Mouse (Mus musculus) layer of hippocampus, postnatal 14 days (tissue): ENCODE results near the gene Kcnj12. TPM values are rescaled to one million over a fixed set of nuclear protein-coding genes. Genes with fewer than 3 reads are reported as not detected.

Experiments used
- DNase-seq, 2 experiments: peaks; one replicate each; pipeline ENCODE4 v3.0.0; 2021 to 2022; ENCODE audit warnings: low spot score in 2 of 2, mixed read lengths in 1 of 2
- total RNA-seq, 2 experiments: library from RNA; stranded (reverse); gene quantifications; 2 replicates each; pipeline ENCODE4 v1.2.3; 2021

Gene Kcnj12
- total RNA-seq, 2 experiments from 2014 or later = 7.1 to 8.0 TPM

DNA sequence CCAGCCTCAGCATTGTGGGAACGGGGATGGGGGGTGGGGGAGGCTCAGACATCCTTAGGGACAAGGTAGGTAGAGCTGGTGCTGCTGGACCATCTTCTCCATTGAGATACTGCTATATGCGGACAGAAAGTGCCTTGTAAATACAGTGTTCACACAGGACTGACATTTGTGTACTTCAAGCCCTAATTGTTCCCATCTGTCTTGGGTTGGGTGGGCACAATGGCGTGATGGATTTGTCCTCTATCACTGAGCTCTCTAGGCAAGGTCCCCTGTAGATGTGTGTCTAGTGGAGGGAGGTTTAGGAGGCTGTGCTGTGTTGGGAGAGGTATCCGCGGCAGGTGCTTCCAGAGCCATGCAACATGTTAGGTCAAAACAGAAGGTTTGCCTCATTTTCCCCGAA, 2.0 kb downstream of the Kcnj12 start:
- no peak for DNase-seq

DNA sequence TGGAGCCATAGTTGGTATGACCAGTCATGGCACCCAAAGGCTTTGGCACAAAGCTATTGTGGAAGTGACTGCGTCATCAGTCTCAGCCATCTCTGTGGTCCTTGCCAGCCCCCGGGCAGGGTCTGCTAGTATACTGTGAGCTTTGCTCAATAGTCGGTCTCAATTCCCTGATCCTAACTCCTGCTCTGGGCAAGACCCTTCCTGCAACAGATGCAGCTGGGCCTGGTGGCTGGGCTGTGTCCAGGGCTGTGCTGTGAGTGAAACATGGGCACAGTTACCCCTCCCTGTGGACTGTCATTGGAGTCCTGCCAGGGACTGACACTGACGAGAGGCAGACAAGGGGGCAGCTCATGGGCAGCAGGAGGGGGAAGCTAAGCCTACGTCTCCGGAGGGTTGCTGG, 2.6 kb downstream of the Kcnj12 start:
- no peak for DNase-seq

DNA sequence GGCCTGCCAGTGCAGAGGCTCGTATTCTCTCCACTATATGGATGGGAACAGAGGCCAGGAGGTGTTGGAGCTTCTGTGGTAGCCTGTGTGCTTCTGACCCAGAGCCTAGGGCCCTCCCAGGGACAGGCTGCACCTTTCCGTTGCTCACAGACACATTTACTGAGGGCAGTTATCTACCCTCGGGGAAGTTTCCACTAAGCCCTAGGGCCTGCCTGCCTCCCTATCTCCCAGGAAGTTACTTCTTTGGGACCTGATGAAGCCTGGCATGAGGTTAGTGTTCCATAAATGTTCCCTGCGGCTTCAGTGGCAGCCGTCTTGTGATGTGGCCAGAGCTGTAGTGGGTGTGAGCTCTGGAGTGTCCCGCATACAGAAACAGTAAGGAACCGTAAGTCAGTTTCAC, 3.2 kb downstream of the Kcnj12 start:
- DNase-seq = no peak

DNA sequence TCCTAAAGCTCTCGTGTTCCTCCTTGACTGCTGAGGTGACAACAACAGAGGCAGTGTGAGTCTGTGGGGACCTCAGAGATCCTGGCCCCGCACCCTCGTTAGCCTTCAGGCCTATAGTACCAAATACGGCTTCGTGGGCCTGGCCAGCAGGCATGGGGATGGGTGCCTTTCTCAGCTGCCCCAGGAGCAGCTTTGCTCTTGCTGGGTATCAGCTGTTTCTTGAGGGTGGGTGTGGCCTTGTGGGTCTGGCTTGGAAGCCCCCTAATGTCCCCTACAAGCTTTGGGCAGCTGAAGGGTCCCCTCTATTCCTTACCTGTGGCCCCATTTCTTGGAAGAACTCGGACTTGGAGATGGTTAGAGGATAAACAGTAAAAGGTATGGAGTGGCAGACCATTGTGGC, 4.0 kb downstream of the Kcnj12 start:
- DNase-seq = no peak

DNA sequence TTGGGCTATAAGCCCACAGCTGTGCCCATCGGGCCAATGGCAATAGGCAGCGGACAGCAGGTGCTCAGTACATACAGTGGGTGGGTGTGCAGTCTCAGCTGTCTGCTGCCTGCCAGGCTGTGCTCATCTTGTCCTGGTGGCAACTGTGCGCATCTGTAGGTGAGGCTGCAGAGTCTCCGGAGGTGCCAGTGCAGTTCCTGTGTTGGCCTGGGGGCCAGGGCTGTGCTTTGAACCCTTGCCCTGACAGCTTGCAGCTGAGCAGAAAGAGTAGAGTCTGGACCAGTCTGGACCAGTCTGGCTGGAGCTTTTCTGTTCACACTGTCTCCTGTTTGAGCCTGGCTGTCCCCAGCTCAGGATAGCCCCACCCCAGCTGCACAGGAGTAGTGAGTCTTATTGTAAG, 4.8 kb downstream of the Kcnj12 start:
- DNase-seq = no peak

DNA sequence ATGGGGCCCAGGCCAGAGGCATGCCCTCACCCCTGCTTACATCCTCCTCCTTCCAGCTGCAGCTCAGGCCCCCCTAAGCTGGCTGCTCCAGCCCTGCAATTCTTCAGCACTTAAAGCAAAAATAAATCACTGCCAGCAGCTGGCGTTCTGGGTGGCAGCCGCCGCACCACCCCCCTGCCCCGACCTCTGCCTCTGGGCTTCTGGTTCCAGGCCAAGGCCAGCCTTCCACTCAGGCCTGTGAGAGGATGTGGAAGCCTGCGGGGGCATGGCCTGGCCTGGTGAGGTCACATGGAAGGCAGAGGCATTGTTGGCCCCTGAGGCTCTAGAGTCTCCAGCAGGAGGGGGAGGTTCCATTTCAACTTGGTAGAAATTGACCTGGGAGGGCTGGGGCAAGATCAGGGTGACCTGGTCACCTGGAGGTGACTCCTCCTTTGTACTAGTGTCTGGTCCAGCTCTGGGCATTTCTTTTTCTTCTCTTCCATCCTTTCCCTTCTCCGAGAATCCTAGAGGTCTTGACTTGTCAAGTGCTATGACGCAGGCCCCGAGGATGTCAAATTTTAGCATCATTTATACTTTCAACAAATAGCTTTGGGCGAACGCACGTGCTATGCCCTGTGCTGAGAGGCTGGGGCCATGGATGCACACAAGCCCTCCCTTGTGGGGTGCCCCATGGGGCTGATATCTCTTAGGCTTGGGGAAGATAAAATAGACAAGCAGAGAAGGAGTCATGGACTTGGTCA, 6.0 kb downstream of the Kcnj12 start:
- no peak for DNase-seq

DNA sequence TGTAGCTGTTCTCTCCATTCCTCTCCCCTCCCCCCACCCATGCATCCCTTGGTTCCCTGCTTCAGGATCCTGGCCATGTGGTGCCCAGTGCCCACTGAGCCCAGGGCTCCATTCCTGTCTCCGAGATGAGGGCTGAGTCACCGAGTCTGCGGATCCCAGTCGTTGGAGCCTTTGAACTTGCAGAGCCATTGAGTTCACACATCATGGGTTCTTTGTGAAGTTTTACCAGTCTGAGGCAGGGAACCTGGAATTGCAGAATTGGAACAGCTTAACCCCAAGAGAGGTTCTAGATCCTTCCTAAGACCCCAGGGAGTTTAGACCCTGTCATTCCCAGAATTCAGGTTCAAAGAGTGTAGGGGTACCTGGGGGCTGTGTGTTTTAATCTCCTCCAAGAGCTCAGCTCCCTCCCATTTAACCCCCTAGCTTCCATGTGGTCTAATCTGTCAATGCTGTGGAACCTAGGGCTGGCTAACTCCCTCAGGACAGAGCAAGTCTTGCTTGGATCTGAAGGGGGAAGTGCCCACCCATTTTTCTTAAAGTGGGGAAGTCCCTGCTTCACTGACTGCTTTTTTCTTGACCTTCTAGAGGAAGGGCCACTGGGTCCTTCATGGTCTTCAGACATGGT, 6.9 kb downstream of the Kcnj12 start:
- DNase-seq = no peak

DNA sequence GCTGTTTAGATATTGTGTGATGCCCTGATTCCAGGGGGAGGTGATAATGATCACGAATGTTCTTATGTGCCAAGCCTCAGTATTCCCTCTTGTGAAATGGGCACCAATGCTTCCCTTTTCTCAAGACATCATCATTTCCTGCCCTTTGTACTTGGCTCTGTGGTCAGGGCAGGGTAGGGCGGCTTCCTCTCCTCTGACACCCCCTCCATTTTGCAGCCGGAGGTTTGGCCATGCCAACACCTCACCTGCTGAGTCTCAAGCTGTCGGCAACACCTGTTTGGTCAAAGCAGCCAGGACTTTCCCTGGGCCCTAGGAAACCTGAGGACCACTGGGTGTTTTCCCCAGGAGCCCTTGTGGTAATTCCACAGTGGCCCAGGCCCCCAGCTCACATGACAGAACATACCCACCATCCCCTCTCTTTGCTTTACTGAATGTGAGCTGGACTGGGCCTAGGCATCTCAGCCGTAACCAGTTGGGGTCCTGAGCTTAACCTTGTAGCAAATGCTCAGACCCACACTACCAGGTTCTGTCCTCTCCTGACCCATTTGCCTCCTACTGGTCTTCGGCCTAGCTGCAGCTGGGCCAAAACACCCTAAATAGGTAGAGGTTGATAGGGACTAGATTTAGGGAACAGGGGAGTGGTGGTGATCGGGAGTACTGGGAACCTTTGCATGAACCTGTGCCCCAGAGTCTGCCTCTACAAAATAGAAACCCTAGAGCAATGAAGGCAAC, 7.7 kb downstream of the Kcnj12 start:
- DNase-seq = no peak

DNA sequence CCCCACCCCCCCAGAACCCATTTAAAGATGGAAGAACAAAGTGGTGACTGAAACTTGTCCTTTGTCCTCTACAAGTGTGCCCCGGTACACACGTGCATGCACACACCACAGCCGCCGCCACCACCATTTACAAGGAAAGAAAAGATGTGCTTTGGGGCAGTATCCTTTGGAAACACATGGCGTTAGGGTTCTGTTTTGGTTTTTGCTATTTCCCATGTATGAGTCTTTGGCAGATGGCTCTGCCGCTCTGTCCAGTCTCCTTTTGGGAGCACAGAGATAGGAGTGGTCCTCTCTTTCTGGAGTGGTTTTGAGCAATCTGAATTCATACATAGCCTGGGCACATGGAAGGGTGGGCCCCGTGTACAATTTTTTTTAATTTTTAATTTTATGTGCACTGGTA, 8.8 kb downstream of the Kcnj12 start:
- no peak for DNase-seq

DNA sequence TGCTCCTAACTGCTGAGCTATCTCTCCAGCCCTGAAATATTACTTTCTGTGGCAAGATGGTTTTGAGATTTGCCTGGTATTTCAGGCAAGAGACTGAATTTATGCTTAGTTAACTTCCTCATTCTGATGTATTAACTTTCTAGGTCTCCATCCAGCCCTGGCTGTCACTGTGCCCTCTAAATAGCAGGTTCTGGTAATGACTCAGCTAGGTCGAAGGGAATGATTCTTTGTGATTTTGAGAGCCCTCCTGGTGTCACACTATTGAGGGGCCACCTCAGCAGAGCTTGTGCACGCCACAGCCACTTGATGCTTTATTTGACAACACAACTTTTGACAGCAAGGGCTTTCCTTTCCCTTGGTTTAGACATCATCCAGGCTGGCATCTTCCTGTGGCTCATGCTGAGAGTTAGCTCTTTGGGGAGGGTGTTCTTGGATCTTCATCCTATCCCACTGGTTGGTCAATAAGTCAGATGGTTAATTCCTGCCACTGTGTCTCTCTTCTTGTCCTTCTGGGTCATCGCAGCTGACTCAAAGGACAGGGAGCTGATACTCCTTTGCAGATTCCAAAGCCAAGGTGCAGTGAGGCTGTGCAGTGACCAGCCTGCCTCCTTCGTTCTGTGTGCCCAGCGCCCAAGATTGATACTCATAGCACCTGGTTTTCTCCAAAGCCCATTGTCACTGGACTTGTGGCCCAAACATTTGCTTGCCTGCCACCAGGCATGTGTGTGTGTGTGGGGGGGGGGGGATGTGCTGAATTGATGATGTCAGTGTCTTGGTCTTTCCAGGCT, 9.5 kb downstream of the Kcnj12 start:
- DNase-seq = no peak

DNA sequence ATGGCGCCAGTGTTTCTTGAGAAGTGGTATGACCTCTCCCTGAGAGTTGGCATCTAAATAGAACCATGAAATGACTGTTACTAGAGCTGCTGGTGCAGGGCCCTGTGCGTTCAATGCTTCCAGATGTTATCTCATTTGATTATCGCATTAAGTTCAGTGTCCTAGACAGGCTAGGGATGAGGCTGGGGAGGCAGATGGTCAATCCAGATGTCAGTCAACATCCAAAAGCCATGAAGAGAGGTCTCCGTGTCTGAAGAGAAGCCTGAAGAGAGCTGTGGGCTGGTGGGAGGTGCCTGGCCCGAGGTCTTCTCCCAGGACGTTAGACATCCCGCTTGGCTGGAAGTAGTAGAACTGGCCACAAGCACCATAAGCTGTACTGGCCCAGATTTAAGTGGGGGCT, 10.1 kb downstream of the Kcnj12 start:
- no peak for DNase-seq

DNA sequence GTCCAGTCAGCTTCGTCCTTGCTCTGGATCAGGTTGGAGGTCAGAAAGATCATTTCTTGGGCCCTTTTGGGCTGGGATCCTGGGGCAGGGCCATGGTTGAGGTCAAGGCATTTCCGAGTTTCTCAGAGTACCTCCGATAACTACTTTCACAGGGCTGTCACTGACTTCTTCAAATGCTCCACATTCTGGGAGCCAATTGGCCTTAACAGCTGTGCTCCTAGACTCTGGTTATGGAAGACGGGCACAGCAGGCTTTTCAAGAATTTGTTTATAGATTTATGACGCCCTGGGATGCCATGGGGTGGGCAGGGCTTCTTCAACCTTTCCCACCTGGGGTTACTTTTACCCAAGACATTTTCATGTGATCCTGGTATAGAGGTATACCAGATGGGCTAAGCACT, 10.8 kb downstream of the Kcnj12 start:
- no peak for DNase-seq

DNA sequence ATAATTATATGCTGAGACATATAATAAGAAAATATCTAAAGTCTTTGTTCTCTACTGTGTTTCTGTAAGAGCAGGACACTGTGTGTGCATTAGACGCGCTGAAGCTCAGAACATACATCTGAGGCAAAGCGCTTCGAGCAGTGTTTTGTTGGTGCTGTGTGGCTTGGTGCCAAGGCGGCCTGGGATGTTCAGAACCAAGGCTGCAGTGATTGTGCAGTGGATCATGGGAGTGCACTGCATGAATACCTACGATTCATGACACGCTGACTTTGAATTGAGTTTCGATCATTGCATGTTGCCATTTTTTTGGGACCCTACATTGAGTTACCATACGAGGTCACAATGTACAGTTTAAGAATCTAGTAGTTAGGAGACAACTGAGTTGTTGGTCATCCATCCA, 14.3 kb downstream of the Kcnj12 start:
- DNase-seq = no peak

DNA sequence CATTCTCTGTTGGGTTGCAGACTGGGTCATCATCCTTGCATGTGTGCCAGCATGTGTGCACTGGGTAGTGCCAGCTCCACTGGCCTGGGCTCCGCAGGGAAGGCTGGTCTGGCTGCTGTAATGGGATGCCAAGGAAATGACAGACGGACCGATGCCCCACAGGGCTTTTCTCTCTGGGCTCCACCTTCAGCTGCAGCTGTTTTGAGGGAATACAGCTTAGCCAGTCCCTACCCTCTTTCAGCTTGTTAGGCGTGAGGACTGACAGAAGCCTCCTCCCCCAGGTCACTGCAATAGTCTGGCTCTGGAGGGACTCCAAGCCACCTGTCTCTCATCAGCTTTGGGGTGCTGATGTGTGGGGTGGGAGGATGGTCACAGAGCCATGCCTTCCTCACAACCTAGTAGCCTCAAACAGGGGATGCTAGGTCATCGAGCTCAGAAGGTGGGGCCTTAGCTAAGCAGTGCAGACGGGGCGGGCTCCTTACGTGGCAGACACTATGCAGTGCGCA, 16.0 kb downstream of the Kcnj12 start:
- no peak for DNase-seq

DNA sequence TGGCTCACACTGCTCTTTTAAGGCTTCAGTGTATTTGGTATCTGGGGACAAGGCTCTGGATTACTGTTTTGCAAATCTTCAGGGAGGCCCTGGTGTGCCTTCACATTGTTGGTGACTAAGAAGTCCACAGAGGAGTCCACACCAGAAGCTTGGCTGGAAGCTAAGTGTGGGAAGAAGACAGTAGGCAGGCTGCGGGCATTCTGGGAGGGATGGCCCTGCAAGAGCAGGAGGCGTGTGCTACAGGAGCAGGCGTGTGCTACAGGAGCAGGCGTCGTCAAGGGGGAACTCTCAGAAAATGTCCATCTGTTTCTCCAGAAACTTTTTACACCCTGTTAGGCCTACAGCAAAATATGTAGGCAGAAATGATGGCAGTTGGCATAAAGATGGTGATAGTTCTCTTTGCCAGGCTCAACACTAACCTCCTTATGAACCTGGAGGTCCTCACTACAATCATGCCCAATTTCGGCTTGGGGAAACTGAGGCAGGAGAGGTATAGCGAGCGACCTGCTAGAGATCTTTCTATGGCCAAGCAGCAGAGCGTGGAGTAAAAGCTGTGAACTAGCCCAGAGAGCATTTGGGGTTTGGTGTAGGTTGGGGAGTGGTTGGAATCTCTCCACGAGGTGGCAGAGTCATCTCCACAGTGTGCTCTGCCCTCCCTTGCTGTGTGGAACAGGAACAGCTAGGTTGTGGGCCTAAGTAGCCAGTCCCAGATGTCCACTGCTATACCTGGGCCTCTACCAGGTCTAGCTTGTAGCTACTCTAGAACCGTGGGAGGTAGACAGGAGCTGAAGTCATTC, 18.7 kb downstream of the Kcnj12 start:
- DNase-seq = no peak

DNA sequence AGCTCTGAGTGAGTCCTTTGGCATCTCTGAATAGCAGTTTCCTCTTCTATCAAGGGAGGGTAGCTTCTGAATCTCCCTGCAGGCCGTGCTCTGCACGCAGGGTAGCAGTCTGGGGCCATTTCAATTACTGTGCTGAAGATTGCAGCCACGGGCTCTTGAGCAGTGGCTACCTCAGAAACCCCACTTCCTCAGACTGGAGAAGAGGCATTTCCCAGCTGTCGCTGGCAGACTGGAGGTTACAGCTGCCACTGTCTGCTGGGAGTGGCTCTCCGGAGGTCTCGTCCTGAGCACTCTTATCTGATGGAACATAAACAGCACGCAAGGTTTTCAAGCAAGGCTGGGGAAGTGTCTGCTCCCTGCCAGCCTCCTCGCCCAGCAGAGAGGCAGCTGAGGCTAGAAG, 20.2 kb downstream of the Kcnj12 start:
- no peak for DNase-seq

DNA sequence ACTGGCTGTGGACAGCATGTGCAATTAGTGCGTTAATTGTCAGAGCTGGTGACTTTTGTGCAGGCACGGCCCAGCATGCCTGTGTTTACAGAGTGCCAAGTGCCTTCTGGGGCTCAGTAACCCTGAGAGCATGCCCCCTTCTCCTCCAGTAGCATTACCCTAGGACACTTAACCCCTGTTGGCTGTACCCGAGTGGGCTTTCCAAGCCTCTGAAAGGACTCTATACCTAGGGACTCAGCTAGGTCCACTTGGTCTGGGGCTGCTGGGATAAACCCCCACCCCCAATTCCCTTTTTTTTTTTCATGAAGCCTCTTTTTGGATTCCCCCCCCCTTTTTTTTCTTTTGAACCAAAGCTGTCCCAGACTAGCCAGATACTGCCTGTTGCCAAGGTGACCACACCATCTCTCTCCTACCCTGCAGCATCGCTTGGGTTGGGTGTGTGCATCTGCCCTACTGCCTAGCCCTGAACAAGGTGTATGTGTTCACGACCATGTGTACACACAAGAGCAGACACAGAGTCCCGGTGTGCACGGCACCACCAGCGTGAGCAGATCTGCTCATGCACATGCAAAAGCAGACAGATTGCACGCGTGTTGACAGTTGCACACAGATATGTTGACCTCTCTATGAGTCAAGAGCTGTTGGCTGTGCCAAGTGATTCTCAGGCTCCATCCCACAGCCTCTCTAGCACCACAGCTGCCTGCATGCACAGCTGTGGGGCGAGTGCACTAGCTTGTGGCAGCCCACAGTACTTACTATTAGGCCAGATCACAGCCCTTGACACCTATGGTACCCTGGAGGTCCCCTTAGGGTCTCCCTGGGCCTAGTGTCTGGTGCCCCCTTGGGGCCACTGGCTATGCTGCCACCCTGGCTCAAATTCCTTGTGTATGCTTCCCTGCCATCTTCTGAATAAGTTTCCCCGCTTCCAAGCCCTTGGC, 21.0 kb downstream of the Kcnj12 start:
- peak in 1 of 2 experiments; percentile 18 for DNase-seq

DNA sequence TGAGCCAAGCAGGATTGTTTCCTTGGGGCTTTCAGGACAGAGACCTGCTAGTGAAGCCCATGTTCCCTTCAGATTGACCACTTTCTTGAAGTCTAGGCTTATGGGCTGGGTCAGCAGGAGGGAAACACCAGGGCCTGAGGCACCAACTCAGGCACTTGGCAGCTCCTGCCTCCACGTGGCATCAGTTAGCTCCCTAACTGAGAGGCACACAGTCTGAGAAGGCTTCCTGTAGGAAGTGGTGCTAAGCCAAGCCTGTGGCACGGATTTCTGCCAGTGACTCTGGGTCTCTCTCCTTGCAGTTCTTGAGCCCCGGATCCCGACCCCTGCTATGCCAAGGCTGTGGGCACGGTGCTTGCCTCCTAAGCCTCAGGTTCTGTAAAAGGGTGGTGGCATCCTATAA, 22.4 kb downstream of the Kcnj12 start:
- no peak for DNase-seq

DNA sequence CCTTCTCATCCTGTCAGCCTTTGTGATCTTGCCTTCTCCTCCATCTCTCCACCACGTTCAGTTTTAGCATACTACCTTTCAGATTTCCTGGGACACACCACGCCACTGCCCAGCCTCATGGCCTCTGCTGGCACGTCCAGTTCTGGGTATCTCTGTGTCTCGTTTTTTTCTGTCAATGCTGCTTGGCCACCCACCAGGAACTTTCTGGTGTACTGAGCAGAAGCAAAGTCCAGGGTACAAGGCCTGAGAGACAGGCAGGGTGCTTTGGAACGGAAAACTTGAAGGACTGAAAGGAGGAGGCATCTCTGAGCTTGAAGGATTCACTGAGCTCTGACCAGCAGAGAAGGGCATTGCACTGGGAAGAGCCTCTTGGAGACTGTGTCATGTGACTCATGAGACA, 25.1 kb downstream of the Kcnj12 start:
- DNase-seq = no peak

DNA sequence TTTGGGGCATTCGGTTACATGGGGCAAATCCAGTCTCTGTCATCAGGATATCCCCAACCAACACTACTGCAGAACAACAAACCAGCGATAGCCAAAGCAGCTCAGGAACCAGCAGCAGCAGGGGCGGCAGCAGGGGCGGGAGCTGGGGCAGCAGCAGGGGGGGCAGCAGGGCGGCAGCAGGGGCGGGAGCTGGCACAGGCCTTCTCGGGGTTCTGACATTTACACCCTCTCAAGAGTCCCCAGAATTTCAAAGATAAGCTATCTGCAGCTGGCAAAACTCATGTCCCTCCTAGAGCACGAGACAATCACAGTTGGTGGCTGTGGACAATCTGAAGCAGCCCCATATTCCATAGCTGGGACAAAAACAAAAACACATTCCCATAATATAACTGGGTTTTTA, 28.8 kb downstream of the Kcnj12 start:
- no peak for DNase-seq
